Mouse (Mus musculus) lung, embryonic 14.5 days (tissue): Measurements from ENCODE around the gene Nudt21. TPM values are rescaled to one million over a fixed set of nuclear protein-coding genes. Genes with fewer than 3 reads are reported as not detected.
A peak's percentile ranks its signal among the peaks of the same experiment; 100 is the strongest.

Experiments
- ATAC-seq: fragments of 200-750 bp; cut with Nextera tagmentation; 2 replicates; pipeline ENCODE4 v1.8.0; 2017; ENCODE audit warnings: mild to moderate bottlenecking, moderate TSS enrichment, moderate library complexity; ENCODE audit not compliant: insufficient read depth
- DNase-seq: peaks from one replicate; pipeline ENCODE4 v3.0.0-alpha.2; 2015
- H3K27ac ChIP-seq: fragments of 300-500 bp; sonication (generic); 2 replicates; pipeline ENCODE4 v1.5.1; 2014; ENCODE audit warnings: low read depth, mild to moderate bottlenecking, moderate library complexity
- H3K27me3 ChIP-seq: fragments of 300-500 bp; sonication (generic); 2 replicates; pipeline ENCODE4 v1.6.1; 2014; ENCODE audit warnings: low read length, control low read depth; ENCODE audit not compliant: insufficient read depth
- H3K36me3 ChIP-seq: fragments of 300-500 bp; sonication (generic); 2 replicates; pipeline ENCODE4 v1.6.1; 2014; ENCODE audit warnings: control low read depth; ENCODE audit not compliant: insufficient read depth
- H3K4me1 ChIP-seq: fragments of 300-500 bp; sonication (generic); 2 replicates; pipeline ENCODE4 v1.6.1; 2014; ENCODE audit warnings: antibody characterized with exemption, control low read depth; ENCODE audit not compliant: insufficient read depth
- H3K4me2 ChIP-seq: fragments of 300-500 bp; sonication (generic); 2 replicates; pipeline ENCODE4 v1.6.1; 2014; ENCODE audit warnings: mild to moderate bottlenecking
- H3K4me3 ChIP-seq: fragments of 300-500 bp; sonication (generic); 2 replicates; pipeline ENCODE4 v1.5.1; 2014; ENCODE audit warnings: low read depth, low read length
- H3K9ac ChIP-seq: fragments of 300-500 bp; sonication (generic); 2 replicates; pipeline ENCODE4 v1.6.1; 2014
- H3K9me3 ChIP-seq: fragments of 300-500 bp; sonication (generic); 2 replicates; pipeline ENCODE4 v1.6.1; 2016; ENCODE audit warnings: low read depth, low read length, control low read depth
- CTCF ChIP-seq: IDR thresholded peaks from 2 replicates; pipeline ENCODE4 v1.5.1; 2016; ENCODE audit warnings: antibody characterized with exemption, low read depth
- WGBS: fragments of 180-500 bp; shearing (Covaris S2); extraction: QIAGEN DNeasy Blood & Tissue Kit; methylation state at CpG from one replicate; pipeline ENCODE4 v1.1.7; 2014; 5-methylcytosine and 5-hydroxymethylcytosine counted together
- polyA plus RNA-seq: library from polyadenylated mRNA; unstranded; fragments of >200 nt; fragmentation: Nextera tagmentation; extraction: Ambion mirVana; gene quantifications from 2 replicates; pipeline ENCODE4 v1.2.1, GENCODE M21; 2014

The Nudt21 gene
- polyA plus RNA-seq, 1 experiment from 2014 or later = 134 TPM

- H3K36me3 ChIP-seq = peaks cover 41% of the 10 kb centered on the region
- no peak for DNase-seq
Observed at GRCm38 (mm10) chr8:93989739-93990138, 47.1 kb downstream of the Nudt21 start.

DNA sequence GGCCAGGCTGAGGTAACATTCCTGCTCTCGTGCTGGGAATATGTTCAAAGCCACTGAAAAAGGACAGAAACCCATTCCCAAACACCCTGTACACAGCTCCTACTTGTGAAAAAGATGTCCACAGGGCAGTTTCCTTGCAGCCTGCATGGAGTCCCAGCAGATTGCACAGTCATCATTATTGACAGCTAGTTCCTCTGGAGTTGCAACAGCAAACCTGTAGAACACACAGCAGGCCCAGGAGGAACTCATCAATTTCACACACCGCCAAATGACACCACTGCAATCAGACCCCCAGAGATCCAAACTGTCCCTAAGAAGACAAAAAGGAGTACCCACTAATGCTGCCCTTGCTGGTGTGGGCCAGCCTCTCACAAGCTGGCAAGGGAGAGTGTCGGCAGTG is 52.1 kb downstream of the Nudt21 start:
- H3K4me1 ChIP-seq = no peaks in the 10 kb centered on the region
- ATAC-seq = no peak
- no peaks in the 10 kb centered on the region for H3K9me3 ChIP-seq
- H3K4me2 ChIP-seq = no peak overlapping the region
- H3K27me3 ChIP-seq = no peaks in the 10 kb centered on the region
- peaks cover 86% of the 10 kb centered on the region for H3K36me3 ChIP-seq
- H3K27ac ChIP-seq = no peak overlapping the region
- no peak for DNase-seq
- no peak overlapping the region for H3K9ac ChIP-seq
- H3K4me3 ChIP-seq = no peak overlapping the region
- TF ChIP-seq CTCF = no peak
- 82% methylated on average over 3 of the region's 3 CpGs for WGBS

More at GRCm38 (mm10) chr8:93989739-93990138, 47.1 kb downstream of the Nudt21 start:
- Histone ChIP-seq H3K9ac (no peak overlapping the region), H3K9me3 (no peaks in the 10 kb centered on the region), H3K4me3 (no peak overlapping the region), H3K27ac (no peak overlapping the region), H3K27me3 (no peaks in the 10 kb centered on the region), H3K4me1 (no peaks in the 10 kb centered on the region), H3K4me2 (no peak overlapping the region)
- WGBS = 87% methylated on average over 4 of the region's 4 CpGs
- no peak for ATAC-seq
- no peak for TF ChIP-seq CTCF

DNA sequence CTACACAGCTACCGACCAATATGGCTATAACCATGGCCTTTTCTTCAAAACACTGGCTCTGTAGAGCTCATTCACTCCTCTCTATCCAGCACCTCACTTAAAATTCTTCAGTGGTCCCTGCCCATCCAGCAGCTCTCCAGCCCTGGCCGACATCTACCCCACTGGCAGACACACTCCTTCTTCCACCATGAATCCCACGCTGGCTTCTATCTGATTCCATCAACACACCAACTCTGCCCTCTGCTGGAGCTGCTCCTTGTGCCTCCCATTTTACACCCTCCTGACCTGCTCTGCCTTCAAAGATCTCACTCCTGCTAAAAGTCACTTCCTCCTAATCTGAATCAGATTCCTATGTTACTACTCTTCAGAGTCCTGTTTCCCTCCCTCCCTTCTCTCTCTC is 53.0 kb downstream of the Nudt21 start:
- H3K4me2 ChIP-seq = no peak overlapping the region
- DNase-seq = no peak
- 69% methylated on average over 3 of the region's 3 CpGs for WGBS
- no peak overlapping the region for H3K9ac ChIP-seq
- TF ChIP-seq CTCF = no peak
- no peaks in the 10 kb centered on the region for H3K9me3 ChIP-seq
- no peak overlapping the region for H3K27ac ChIP-seq
- no peaks in the 10 kb centered on the region for H3K27me3 ChIP-seq
- no peak overlapping the region for H3K4me3 ChIP-seq
- H3K36me3 ChIP-seq = peaks cover 89% of the 10 kb centered on the region
- no peaks in the 10 kb centered on the region for H3K4me1 ChIP-seq
- ATAC-seq = no peak

DNA sequence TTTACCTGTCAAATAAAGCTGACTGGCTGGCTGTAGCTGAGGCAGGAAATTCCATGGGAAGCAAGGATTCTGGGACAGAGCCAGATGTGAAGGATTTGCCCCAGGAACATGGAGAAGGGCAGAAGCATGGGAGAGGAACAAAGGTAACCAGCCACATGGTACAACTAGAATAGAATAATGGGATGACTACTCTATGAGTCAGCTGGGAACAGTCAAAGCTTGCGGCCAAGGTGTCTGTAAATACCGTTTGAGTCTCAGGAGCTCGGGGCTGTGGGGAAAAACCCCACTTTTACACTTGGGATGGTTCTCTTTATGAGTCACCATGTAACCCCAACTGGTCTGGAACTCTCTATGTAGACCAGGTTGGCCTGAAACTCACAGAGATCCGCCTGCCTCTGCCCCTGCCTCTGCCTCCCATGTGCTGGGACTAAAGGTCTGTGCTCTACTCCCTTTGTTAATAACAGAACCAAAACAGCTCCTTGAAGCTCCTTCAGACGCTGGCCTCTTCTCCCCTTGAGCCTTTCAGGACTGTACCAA is 55.1 kb downstream of the Nudt21 start:
- TF ChIP-seq CTCF = no peak
- no peaks in the 10 kb centered on the region for H3K27me3 ChIP-seq
- H3K27ac ChIP-seq = no peak overlapping the region
- no peak for DNase-seq
- peaks cover 89% of the 10 kb centered on the region for H3K36me3 ChIP-seq
- no peaks in the 10 kb centered on the region for H3K4me1 ChIP-seq
- 86% methylated on average over 5 of the region's 5 CpGs for WGBS
- no peak overlapping the region for H3K9ac ChIP-seq
- no peak for ATAC-seq
- no peak overlapping the region for H3K4me2 ChIP-seq
- H3K4me3 ChIP-seq = no peak overlapping the region
- no peaks in the 10 kb centered on the region for H3K9me3 ChIP-seq

DNA sequence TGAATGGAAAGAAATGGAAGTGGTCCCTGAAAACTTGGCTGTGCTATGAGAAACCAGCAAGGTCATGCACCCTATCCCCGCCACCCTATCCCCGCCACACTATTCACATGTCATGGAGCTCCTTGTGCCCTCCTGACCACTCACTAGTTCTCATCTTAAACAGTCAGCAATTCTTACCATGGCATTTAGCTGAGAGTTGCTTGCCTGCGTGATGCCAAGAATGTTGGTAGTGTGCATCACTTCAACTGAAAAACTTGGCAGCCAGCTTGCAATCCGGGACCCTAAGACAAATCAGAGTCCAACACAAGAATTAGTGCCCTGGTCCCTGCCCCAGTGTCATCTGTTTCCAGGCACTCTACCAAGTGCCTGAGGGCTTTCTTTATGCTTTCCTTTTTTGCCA is 56.7 kb downstream of the Nudt21 start:
- H3K4me2 ChIP-seq = no peak overlapping the region
- TF ChIP-seq CTCF = no peak
- no peaks in the 10 kb centered on the region for H3K9me3 ChIP-seq
- no peak overlapping the region for H3K4me3 ChIP-seq
- no peaks in the 10 kb centered on the region for H3K27me3 ChIP-seq
- DNase-seq (no peak), ATAC-seq (no peak)
- peaks cover 91% of the 10 kb centered on the region for H3K36me3 ChIP-seq
- whole genome bisulfite sequencing = 94% methylated on average over 4 of the region's 4 CpGs
- H3K4me1 ChIP-seq = no peaks in the 10 kb centered on the region
- H3K27ac ChIP-seq = no peak overlapping the region
- no peak overlapping the region for H3K9ac ChIP-seq

- TF ChIP-seq CTCF = 0 out of 2 replicates have a peak, but pooled peaks have one; percentile 2
- no peak overlapping the region for H3K4me2 ChIP-seq
- no peaks in the 10 kb centered on the region for H3K4me1 ChIP-seq
- no peak overlapping the region for H3K4me3 ChIP-seq
- H3K27ac ChIP-seq = no peak overlapping the region
- H3K27me3 ChIP-seq = no peaks in the 10 kb centered on the region
- no peak overlapping the region for H3K9ac ChIP-seq
- no peak for DNase-seq
- H3K36me3 ChIP-seq = peaks cover 86% of the 10 kb centered on the region
- H3K9me3 ChIP-seq = no peaks in the 10 kb centered on the region
- 91% methylated on average over 6 of the region's 6 CpGs for WGBS
- ATAC-seq = no peak
Observed at GRCm38 (mm10) chr8:93976446-93977211, 60.2 kb downstream of the Nudt21 start.

- Histone ChIP-seq H3K4me1 (no peaks in the 10 kb centered on the region), H3K4me3 (no peak overlapping the region), H3K27me3 (no peaks in the 10 kb centered on the region), H3K27ac (no peak overlapping the region), H3K9me3 (no peaks in the 10 kb centered on the region), H3K9ac (no peak overlapping the region), H3K4me2 (no peak overlapping the region), H3K36me3 (peaks cover 84% of the 10 kb centered on the region)
- 91% methylated on average over 2 of the region's 2 CpGs for WGBS
- ATAC-seq (no peak), DNase-seq (no peak)
- no peak for TF ChIP-seq CTCF
Observed at GRCm38 (mm10) chr8:93975358-93975757, 61.5 kb downstream of the Nudt21 start.
